Mouse (Mus musculus): Measurements from ENCODE around the gene Gzmn.
"Not testable (repeated sequence)": the region's sequence is repeated elsewhere in the genome, so short reads cannot be mapped to it uniquely, and the experiment has no call there.

Gzmn gene

GRCm38 (mm10) chr14:56174499-56174898, at the start of gene Gzmn:
Gene Gzmn, minus strand, starts transcription at chr14:56174599.
- no peak for DNase-seq

- no peak for DNase-seq
Measured at GRCm38 (mm10) chr14:56211317-56211716, 36.9 kb upstream of the Gzmn start, which contains the start of gene Gzmf. Gene Gzmf, minus strand, starts transcription at chr14:56211417.

- no peak for DNase-seq
Measured at GRCm38 (mm10) chr14:56205613-56206012, 31.2 kb upstream of the Gzmn start.

DNA sequence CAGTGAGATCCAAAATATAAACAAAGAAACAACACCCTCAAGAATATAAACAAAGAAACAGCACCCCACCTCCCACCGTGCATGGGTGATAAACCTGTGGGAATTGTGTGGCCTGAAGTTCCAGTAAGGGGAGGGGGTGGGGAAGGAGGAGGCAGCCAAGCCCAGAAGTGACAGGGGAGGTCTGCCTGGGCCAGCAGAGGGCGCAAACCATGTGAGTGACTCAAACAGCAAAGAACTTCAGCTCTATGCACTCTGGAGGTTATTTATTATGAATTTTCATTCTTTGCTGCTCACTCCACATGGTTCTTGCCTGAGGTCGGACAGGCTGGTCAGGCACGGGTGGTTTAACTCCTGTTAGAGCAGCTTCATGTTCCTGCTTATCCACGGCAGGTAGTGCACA, 30.6 kb upstream of the Gzmn start:
- peak; percentile 61 for DNase-seq

- peak; percentile 80 for DNase-seq
Measured at GRCm38 (mm10) chr14:56203975-56204374, 29.6 kb upstream of the Gzmn start.

DNA sequence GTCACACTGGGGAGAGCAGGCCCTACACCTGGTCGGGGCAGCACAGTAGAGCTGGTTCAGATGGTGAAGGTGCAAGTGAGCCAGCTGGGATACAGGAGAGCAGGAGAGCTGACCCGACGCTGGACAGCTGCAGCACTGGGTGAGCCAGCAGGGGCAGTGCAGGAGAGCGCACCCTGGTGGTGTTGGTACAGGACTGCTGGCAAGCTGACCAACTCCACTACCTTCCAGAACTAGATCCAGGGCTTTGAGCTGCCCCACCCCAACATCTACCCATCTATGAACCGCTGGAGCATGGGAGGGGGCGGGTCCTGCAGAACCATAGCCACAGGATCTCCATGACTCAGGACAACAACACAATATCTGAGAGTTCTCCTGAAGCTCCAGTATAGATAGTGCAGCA, 12.5 kb upstream of the Gzmn start:
- no peak for DNase-seq

- DNase-seq, result no peak
Measured at GRCm38 (mm10) chr14:56186521-56186920, 12.1 kb upstream of the Gzmn start.

DNA sequence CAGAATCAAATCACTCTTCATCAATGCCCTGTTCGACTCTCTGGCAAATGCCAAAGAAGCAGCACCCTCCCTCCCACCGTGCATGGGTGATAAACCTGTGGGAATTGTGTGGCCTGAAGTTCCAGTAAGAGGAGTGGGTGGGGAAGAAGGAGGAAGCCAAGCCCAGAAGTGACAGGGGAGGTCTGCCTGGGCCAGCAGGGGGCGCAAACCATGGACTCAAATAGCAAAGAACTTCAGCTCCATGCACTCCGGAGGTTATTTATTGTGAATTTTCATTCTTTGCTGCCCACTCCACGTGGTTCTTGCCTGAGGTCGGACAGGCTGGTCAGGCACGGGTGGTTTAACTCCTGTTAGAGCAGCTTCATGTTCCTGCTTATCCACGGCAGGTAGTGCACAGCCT, 3.3 kb upstream of the Gzmn start:
- DNase-seq, result peak; percentile 69

- DNase-seq, result no peak
Measured at GRCm38 (mm10) chr14:56173396-56173795, 1.0 kb downstream of the Gzmn start.

DNA sequence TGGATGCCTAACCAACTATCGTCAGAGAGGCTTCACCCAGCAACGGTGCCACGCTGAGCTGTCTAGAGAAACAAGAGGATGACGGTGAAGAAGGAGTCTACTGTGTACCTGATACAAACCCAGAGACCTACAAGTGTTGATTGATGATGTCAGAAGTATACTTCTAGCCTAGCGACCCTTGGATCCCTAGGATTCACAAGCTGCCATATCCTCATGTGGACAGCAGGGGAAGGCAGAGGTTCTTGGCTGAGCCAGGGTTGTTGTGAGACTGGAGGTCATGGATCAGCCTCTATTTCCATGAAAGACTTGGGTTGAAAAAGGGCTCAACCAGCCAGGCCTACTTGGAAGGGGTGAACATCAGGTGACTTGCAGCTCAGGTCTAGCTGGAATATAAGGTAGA, 1.7 kb downstream of the Gzmn start:
- DNase-seq, result no peak

DNA sequence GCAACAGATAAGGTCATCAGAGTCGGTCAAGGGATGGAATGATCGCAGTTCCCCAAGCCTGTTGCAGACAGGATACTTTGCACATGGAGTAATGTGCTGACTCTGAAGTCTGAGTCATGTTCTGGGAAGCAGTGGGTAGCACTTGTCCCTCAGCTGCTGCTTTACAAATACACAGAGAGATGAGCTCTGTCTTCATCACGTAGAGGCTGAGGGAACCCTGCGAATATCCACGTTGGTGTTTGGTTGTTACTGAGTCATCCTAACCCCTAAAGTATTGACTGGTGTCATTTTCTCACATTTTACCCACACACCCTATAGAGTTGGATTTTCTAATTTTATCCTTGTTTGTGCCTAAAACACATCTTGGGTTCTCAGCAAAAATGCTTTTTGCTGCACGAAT, 6.4 kb downstream of the Gzmn start:
- DNase-seq, result no peak

GRCm38 (mm10) chr14:56162109-56162508, 12.3 kb downstream of the Gzmn start:
- no peak for DNase-seq

DNA sequence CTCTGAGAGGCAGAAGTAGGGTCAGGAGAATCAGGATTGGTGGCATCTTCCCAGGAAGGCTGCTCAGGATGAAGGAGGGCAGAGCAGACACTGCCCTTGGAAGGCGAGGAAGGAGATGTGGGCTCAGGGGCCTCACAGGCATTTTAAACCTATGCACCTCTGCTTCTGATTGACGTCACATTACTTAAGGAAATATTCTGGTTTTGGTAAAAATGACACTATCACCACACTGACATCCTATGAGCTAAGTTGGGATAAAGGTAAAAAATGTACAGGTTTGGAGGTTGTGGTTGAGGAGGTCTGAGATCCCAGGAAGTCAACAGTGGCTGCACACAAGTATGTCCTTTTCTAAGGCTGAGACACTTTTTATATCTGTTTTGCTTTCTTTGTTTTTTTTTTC, 14.9 kb downstream of the Gzmn start, which contains the start of gene Gzmg:
Gene Gzmg, minus strand, starts transcription at position 101 of the 400 bp plus-strand sequence.
- DNase-seq, result not testable (repeated sequence)

- no peak for DNase-seq
Measured at GRCm38 (mm10) chr14:56155340-56155739, 19.1 kb downstream of the Gzmn start.

DNA sequence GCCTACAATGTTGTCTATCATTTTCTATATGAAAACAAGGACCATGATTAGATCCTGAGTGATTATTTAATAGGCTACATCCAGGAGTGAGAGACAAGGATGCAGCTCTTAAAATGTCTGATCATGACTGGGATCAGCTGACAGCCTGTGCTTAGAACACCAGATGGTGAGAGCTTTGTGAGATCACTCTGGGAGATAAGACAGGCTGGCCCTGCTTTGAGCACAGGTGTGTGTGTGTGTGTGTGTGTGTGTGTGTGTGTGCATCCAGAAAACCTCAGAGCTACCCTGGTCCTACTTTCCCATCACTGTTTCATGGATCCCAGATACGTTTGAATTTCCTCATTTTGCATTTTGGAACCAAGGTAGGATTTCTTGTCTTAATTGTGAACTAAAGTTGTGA, 40.7 kb downstream of the Gzmn start:
- DNase-seq, result not testable (repeated sequence)

DNA sequence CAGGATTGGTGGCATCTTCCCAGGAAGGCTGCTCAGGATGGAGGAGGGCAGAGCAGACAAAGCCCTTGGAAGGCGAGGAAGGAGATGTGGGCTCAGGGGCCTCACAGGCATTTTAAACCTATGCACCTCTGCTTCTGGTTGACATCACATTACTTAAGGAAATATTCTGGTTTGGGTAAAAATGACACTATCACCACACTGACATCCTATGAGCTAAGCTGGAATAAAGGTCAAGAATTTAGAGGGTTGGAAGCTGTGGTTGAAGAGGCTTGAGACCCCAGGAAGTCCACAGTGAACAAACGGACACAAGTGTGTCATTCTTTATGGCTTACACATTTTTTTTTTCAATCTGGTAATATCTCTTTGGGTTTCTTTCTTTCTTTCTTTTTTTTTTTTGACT, 41.9 kb downstream of the Gzmn start, which contains the start of gene Gzmd:
Gene Gzmd, minus strand, starts transcription at position 101 of the 400 bp plus-strand sequence.
- not testable (repeated sequence) for DNase-seq

DNA sequence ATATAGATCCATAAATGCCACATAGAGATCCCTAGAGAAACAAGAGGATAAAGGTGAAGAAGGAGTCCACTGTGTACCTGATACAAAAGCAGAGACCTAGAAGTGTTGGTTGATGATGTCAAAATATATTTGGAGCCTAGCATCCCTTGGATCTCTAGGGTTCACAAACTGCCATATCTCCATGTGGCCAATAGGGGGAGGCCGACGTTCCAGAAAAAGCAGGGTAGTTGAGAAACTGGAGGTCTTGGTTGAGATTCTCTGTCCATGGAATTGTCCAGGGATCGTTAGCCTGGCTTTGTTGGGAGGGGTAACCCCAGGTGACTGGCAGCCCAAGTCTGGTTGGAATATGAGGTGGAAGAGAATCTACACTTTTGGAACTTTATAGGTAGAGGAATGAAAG, 46.1 kb downstream of the Gzmn start:
- no peak for DNase-seq

GRCm38 (mm10) chr14:56123516-56123915, 50.9 kb downstream of the Gzmn start:
- no peak for DNase-seq

DNA sequence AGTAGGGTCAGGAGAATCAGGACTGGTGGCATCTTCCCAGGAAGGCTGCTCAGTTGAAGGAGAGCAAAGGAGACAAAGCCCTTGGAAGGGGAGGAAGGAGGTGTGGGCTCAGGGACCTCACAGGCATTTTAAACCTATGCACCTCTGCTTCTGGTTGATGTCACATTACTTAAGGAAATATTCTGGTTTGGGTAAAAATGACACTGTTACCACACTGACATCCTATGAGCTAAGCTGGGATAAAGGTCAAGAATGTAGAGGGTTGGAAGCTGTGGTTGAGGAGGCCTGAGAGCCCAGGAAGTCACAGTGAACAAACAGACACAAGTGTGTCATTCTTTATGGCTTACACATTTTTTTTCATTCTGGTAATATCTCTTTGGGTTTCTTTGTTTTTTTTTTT, 53.9 kb downstream of the Gzmn start, which contains the start of gene Gzme:
Gene Gzme, minus strand, starts transcription at position 101 of the 400 bp plus-strand sequence.
- DNase-seq, result no peak

Data from kidney, postnatal 10 days (tissue).